In the genomic region with DNA sequence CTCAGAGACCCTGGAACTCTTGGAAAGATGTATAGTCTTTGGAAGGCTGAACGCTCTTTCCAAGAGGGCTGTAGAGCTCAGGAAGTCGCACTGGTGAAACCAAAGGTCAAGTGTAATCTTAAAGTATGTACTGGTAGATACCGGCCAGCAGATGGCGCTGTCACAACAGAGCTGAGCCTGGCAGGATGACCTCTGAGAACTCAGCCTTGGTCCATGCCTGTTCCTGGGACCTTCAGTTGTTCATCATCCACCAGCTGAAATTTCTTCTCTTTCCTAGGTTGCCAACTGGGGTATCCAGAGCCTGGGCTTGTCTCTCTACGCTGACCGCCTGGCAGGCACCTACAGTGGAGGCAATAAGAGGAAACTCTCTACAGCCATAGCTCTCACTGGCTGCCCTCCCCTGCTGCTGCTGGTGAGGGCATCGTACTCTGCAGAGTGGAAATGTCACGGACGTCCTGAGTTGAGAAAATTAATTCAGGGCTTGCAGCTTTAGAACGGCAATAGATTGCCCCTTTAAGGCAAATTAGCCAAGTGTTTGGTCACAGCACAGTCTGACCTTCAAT, we compare ENCODE assay signal across 8 mouse cellular contexts.
DNase-seq lines count a peak whose midpoint lies in the region; ATAC-seq and TF ChIP-seq lines count a peak whose summit lies in the region.

No protein-coding gene starts in this region.

- no peak overlapping the region for H3K9ac ChIP-seq in forebrain, embryonic 14.5 days (ENCODE audit: low read length)
- H3K9ac ChIP-seq in liver, postnatal 0 days (replicated peaks): no peak overlapping the region

- TF ChIP-seq POLR2A in kidney, adult 2 months (IDR thresholded peaks at IDR 0.05; ENCODE audit: low read depth, low read length): no peak

- TF ChIP-seq CTCF in kidney, adult 2 months (conservative IDR thresholded peaks at IDR 0.05; ENCODE audit: insufficient read depth, insufficient read length, low read depth, low read length): peak; percentile 95
- peak; percentile 92 for TF ChIP-seq CTCF in liver, postnatal 0 days (IDR thresholded peaks at IDR 0.05; ENCODE audit: low read depth)

- H3K9me3 ChIP-seq in forebrain, embryonic 14.5 days (replicated peaks; ENCODE audit: control insufficient read depth, low read length): no peaks in the 10 kb centered on the region
- H3K9me3 ChIP-seq in liver, postnatal 0 days (ENCODE audit: low read length): no peaks in the 10 kb centered on the region

- no peak overlapping the region for H3K27ac ChIP-seq in forebrain, embryonic 14.5 days (ENCODE audit: low read depth, low read length)
- H3K27ac ChIP-seq in kidney, adult 2 months (ENCODE audit: insufficient read depth, low read depth, low read length): no peak overlapping the region
- H3K27ac ChIP-seq in liver, postnatal 0 days (ENCODE audit: low read depth): no peak overlapping the region

- no peaks in the 10 kb centered on the region for H3K36me3 ChIP-seq in forebrain, embryonic 14.5 days (ENCODE audit: control insufficient read depth, insufficient read depth, low read length)
- H3K36me3 ChIP-seq in kidney, adult 2 months (ENCODE audit: control insufficient read depth, insufficient read depth, low read length): no peaks in the 10 kb centered on the region
- H3K36me3 ChIP-seq in liver, postnatal 0 days (replicated peaks; ENCODE audit: insufficient read depth, low read length): no peaks in the 10 kb centered on the region

- peak; percentile 24 to 43 for DNase-seq in urinary bladder, adult 18-20 months (ENCODE audit: low spot score in 2 of 2)
- DNase-seq in urinary bladder, postnatal 10 days (ENCODE audit: low spot score): no peak
- peak; percentile 45 for DNase-seq in c-Kit-negative CD71-positive TER-119-positive erythroid progenitor cells, embryonic 14.5 days (ENCODE audit: low read depth, low spot score)
- peak; percentile 58 for DNase-seq in forebrain, embryonic 14.5 days (ENCODE audit: low spot score)
- DNase-seq in kidney, adult 2 months: peak; percentile 81
- DNase-seq in liver, postnatal 0 days: peak; percentile 76
- peak; percentile 47 for DNase-seq in retina, adult 2 months (ENCODE audit: low read depth, low spot score)
- DNase-seq in urinary bladder, postnatal 14 days (ENCODE audit: low spot score): peak; percentile 73

- peaks cover 6% of the 10 kb centered on the region; the same call in 1 of the 2 replicates for H3K4me1 ChIP-seq in forebrain, embryonic 14.5 days (ENCODE audit: control insufficient read depth, insufficient read depth, low read length)
- H3K4me1 ChIP-seq in kidney, adult 2 months (ENCODE audit: control insufficient read depth, insufficient read depth, low read length): no peaks in the 10 kb centered on the region
- no peaks in the 10 kb centered on the region for H3K4me1 ChIP-seq in liver, postnatal 0 days (ENCODE audit: insufficient read depth)

- H3K4me2 ChIP-seq in forebrain, embryonic 14.5 days (ENCODE audit: low read length): no peak overlapping the region
- no peak overlapping the region for H3K4me2 ChIP-seq in liver, postnatal 0 days (ENCODE audit: low read depth, low read length)

- no peak overlapping the region for H3K4me3 ChIP-seq in forebrain, embryonic 14.5 days (ENCODE audit: low read depth, low read length)
- no peak overlapping the region for H3K4me3 ChIP-seq in kidney, adult 2 months (ENCODE audit: insufficient read depth, low read depth, low read length)
- no peak overlapping the region for H3K4me3 ChIP-seq in liver, postnatal 0 days (ENCODE audit: low read depth, low read length)

- H3K27me3 ChIP-seq in forebrain, embryonic 14.5 days (replicated peaks; ENCODE audit: control insufficient read depth, insufficient read depth, low read length): no peaks in the 10 kb centered on the region
- H3K27me3 ChIP-seq in kidney, adult 2 months (replicated peaks; ENCODE audit: control insufficient read depth, insufficient read depth, low read length): no peaks in the 10 kb centered on the region
- H3K27me3 ChIP-seq in liver, postnatal 0 days (ENCODE audit: insufficient read depth, low read length): no peaks in the 10 kb centered on the region

- WGBS in forebrain, embryonic 14.5 days: 38% methylated on average over 10 of the region's 10 CpGs
- 32% methylated on average over 10 of the region's 10 CpGs for WGBS in kidney, adult 2 months
- WGBS in liver, postnatal 0 days (ENCODE audit: insufficient replicate concordance): 43% methylated on average over 10 of the region's 10 CpGs

- TF ChIP-seq EP300 in liver, postnatal 0 days (IDR thresholded peaks at IDR 0.05; ENCODE audit: low read depth): no peak

- ATAC-seq in forebrain, embryonic 14.5 days: no peak
- ATAC-seq in liver, postnatal 0 days: peak; percentile 75
